Mouse (Mus musculus) kidney, postnatal 25 days (tissue): ENCODE measurements around the gene Ezr.

Experiments
- DNase-seq, 2 experiments: peaks; one replicate each; pipeline ENCODE4 v3.0.0; 2021; ENCODE audit warnings: mixed read lengths in 2 of 2

Gene Ezr

DNA sequence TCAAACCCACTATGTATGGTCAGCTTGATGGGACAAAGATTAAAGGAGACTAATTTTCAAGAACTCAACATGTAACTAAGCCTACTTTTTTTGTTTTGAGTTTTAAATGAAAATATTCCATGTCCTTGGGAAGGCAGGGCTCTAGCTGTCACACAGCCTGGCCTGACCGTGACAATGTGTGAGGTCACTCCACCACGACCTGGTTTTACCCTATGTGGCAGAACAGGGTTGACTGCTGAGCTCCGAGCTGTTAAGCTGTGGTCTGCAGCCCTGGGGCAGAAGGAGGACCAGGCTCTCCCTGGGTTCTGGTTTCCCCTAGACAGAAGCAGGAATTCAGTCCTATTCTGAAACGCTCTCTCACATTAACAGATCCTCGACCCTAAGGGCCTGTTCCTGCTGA, 14.8 kb downstream of the Ezr start:
- DNase-seq, result peak; percentile 31 to 65

DNA sequence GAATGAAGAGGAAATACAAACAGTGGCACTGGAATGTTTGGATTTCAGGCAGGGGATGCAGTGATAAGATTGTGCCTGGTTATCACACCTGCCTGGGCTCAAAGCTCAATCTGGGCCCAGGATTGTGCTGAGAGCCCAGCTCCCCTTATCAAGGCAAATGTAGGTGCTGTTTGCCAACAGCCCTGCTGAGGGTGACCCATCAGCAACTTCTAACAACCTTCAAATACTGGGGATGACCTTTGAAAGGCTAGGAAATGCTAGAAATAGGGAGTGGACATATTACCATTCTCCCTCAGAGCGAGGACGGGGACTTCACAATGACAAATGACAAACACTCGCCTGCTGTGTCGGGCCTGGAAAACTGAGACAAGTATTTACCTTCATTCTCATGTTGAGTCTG, 15.8 kb downstream of the Ezr start:
- DNase-seq, result peak in 1 of 2 experiments; percentile 3

DNA sequence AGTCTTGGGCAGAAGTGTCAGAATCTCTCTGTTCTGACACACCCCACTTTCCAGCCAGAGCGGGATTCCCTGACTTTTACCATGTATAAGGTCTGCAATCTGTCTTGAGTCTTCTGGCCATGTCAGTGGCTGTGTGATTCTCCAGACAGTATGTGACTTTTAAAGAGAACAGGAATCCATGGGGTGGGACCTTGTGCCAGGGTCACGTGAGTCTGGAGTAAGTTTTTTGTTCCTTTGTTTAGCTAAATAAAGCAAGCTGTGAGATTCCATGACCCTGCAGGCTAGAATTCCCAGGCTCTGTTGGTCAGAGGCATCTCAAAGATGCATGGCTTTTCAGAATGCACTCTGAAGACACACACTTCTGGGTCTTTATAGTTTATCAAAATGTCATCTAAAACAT, 16.7 kb downstream of the Ezr start:
- DNase-seq, result no peak

DNA sequence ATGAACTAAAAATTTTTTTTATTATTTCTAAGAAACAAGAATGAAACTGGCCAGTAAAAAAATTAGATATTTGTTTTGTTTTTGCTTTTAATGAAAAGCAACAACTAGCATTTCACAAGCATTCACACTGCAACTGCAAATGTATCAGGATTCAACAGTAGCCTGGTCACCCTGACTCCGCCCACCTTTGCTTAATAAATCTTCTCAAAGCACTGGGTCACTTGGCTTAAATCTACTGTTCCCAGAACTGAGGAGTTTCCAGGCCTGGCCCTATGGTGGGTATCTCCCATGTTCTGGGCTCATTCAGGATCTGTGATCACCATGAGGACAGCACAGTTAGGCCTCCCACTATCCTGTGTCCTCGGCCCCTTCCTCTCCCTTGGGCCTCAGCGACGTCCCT, 17.9 kb downstream of the Ezr start:
- DNase-seq, result peak in 1 of 2 experiments; percentile 70

DNA sequence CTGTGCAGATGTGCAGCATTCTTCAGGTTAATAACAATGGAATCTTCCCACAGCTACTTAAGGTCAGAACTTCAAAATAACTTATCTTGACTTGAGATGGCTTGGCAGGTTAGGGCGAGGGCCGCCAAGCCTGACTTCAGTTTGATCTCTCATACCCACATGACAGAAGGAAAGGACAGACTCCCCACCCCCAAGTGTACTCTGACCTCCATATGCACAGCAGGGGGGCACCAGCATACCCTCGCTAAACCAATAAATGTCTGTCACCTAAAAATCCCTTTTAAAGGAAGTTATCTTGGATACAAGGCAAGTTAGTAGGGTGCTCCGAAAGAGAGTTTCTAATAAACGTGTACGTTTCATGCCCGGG, 18.4 kb downstream of the Ezr start:
- DNase-seq, result peak in 1 of 2 experiments; percentile 73

DNA sequence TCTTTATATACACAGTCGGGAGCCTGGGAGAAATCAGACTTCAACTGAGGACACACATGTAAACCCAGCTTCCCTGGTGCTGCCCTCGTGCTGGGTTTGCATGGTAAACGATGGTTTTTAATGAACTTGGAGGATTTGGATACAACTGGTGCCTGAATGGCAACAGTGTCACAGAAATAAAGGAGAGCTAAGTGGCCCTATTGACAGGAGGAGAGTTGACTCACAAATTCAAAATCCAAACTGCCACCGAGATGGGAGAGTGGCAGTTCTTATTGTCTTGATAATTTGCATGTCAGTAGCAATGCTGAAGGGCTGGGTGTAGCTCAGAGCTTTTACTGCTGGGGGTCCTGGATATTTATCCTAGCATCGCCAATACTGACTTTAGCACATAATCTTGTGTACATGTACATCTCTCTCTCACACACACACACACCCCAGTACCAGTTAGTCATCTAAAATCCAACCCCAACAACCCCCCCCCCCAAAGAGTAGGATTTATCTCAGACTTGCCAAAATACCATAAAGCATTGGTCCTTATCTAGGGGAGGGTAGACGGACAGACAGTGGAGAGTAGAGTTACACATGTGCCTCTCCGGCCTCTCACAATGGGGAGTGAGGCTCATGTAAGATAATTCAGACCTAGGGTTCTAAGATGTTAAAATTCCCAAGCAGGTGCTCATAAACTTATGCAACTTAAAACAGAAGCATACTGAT, 18.9 kb downstream of the Ezr start:
- DNase-seq, result no peak

DNA sequence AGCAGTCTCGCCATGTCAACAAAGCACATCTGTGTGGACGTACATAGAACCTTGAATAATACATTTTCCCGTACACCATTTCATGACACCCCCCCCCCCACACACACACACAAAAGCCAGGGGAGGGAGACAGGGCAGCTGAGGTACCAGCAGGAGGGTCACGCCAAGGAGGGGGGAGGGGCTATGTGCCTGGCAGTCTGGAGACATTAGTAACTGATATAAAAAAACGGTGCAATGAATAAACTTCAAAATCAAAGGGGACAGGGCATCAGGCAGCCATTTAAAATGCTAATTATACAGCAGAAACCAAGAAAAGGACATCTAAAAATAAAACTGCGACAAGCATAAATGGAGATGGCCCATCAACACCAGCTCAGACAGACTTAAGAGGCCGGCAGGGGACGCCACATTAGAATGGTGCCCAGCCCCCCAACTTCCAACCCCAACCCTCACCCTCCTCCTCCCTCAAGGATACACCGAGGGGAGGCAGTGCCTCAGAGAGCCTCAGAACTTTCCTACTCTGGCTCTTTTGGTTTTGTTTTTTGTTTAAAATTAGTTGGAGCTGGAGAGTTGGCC, 22.8 kb downstream of the Ezr start:
- peak in 1 of 2 experiments; percentile 40 for DNase-seq

DNA sequence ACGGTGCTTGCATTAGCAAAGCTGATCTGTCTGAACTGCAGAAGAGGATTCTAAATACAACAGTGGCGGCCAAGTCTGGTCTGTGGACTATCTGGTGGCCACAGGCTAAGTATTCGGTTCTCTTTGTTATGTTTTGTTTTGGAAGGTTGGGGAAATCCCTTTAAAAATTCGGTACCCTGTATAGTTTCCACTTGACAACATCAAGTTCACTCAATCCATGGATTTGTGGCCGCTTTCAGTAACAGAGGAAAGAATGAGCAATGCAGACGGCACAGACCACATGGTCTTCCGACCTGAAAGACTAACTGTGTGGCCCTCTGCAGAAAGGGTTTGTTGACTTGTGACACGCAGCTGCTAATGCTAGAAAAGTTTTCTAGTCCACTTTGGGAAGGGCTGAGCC, 23.7 kb downstream of the Ezr start:
- DNase-seq, result no peak

DNA sequence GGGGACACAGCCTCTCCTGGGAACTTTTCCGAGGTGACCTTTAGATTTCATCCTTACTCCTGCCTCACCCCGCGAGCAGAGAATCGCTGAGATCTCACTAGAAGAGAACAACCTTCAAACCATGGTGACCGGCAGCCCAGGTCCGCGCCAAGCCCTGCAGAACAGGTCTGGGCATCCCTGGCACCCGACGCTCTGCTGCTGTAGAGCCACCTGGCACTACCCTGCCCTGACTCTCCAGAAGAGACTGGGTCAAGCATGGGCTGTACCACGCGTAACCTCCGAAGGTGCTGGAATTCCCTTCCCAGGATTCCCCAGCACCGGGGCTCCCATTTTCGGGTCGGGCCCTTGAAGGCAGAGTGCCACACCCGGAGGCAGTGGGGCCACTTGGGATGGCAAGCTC, 24.7 kb downstream of the Ezr start:
- peak; percentile 43 to 71 for DNase-seq

DNA sequence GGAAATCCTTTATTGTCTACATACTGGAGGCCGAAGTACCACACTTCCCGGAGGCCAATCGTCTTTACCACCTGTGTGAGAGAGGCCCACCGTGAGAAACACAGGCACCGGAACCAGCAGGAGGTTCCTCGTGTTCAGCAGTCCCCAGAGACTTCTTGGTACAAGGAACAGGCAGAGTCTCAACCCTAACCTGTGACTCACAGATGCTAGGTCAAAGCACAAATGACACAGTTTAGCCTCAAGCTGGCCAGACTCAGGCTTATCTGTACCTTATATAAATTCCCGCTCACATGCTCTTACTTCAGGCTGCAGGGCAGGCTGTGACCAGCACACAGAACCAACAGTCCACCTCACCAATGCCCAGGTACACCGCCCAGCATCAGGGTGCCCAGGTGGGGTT, 26.7 kb downstream of the Ezr start:
- DNase-seq, result peak in 1 of 2 experiments; percentile 63

DNA sequence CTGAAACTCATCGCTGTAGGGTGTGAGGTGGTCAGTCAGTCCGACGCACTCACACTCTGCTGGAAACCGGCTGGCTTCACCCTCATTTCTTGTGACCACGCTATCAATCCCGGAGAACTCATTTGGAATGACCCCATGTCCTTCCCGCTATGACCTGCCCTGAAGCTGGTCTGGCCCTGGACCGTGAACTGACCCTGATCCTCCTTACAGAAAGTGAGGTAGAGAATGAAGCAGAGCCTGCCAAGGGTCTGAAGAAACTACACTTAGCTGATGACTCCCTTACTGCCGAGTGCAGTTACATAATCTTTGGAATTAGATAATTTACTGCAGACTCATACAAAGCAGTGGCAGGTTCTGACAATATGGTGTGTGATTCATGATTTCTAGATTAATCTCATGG, 27.4 kb downstream of the Ezr start:
- peak in 1 of 2 experiments; percentile 78 for DNase-seq

DNA sequence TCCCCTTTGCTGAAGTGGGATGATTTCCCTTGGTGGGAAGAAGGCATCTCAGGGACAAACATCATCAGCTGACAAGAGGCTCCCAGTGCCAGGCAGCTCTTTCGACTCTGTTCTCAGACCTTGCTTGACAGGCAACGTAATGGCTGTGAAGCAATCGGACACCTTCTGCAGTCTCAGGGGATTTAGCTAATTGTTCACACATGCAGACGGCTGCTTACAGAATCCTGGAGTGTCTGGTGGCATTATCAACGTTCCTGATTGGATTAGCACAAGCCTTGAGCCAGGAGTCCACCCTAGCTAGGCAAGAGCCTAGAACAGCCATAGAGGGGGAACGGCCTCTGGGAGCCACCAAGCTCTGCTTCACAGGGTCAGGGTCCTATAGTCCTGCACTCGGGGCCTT, 30.2 kb downstream of the Ezr start:
- no peak for DNase-seq

DNA sequence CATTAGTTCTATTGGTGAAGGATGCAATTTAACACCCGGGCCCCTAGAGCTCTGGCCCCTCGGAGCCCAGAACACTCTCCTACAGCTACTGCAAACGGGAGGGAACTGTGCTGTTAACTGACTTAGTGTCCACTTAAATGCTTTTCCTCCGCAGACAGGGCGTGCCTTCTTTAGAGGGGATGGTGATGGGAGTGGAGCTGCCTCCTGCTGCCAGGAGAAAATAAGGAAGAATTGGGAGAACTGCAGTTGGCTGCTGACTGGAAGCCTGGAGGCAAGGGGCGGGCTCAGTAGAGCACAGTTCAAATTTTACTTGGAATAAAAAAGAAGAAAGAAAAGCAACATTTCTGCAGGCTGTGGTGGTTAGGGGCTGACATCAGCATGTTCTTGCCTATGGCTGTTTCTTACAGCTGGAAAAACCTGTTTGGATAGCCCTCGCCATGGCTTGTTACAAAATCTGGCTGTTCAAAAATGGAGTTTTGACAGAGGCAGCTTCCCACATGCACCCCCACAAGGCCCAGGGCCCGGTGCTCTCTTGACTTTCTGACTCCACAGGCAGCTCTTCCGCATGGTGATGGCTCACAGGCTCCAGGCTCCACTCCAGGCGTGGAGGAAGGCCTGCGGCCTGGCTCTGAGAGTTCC, 31.2 kb downstream of the Ezr start:
- peak in 1 of 2 experiments; percentile 68 for DNase-seq

DNA sequence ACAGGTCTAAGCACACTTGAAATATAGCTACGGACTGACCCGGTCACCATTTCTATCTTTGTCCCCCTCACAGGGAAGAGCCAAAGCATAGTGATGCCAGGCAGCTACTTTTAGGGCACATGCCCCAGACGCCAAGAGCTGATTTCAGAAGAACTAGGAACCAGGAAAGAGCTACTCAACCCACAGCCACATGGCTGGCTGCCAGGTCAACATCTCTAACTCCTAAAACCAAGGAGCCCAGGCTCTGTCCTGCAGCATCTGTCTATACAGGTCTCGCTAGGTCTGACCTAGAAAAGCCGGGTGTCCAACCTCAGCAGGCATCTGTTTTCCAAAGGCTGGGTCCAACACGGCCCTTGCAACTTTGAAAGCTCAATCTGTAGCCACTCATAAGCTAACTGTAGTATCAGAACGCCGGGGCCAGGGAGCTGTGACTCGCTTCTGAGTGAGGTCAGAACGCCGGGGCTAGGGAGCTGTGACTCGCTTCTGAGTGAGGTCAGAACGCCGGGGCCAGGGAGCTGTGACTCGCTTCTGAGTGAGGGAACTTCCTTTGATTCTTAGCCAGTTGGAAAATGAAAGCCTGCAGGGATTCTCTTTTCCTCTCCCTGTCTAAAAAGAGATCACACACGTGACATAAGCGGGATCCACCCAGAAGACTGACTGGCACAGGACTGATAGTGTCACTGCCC, 33.7 kb downstream of the Ezr start:
- DNase-seq, result peak; percentile 59 to 66

DNA sequence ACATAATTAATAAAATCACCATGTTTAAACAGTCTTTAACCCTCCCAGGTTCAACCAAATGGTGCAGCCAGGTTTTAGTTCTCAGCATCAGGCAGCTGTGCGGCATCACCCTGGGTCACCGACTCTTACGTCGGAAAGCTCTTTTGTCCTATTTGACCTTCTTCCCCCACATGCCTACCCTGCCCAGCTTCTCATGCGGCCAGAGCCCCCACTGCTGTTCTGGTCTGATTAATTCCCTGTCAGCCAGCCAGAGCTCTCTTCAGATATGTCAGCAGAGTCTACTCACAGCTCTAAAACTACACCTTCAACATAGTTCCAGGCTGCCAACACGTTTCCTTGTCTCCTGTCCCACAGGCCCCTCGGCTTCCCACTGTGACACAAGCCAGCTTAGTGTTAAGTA, 35.1 kb downstream of the Ezr start:
- peak in 1 of 2 experiments; percentile 61 for DNase-seq

DNA sequence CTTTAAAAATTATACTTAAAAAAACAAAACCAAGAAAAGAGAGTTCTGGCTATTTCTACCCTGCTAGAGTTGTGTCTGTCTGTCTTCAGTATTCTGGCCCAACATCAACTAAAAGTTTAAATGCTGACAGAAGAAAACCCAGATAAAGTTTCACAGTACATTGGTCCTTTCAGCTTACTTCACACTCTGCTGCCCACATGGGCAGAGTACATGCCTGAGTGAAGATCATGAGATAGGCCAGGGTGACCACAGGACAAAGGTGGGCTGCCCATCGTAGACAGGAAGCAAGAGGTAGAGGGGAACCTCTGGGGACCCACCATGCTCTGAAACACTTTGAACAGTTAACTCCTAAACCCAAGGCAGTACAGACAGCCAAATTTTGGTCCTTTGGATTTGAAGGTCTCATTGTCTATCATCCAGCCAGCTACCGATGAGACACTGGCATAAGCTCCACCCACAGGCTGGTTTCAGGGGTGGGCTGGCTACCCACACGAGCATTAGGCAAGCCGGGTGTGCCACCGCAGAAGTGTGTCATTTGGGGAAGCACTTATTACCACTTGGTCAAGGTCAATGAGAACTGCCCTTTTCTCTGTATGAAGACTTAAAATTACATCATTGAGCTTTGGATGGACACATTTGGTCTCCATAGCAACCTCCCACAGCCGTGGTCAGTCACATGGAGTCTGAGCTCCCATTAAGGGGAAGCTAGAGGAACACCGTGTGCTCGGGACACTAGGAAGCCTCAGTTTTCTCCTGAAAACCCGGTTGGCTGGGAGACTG, 35.9 kb downstream of the Ezr start:
- peak; percentile 64 to 80 for DNase-seq

DNA sequence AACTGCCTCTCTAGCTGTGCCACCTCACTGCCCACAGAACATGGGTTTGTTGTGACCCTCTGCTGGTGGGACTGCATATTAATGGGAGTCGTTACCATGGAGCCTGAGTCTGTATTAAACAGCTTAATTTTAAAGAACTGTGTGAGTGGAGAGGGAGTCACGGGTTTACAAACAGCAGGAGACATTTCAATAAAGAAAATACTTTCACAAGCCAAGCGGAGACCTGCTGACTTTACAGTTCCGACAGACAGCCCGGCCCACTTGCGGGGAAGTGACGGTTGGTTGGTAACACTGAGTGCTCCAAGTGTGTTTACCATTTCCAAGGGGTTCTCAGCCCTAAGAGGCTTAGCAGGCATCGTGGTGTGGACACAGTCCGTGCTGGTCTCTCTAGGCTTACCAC, 36.6 kb downstream of the Ezr start:
- peak; percentile 63 to 81 for DNase-seq

DNA sequence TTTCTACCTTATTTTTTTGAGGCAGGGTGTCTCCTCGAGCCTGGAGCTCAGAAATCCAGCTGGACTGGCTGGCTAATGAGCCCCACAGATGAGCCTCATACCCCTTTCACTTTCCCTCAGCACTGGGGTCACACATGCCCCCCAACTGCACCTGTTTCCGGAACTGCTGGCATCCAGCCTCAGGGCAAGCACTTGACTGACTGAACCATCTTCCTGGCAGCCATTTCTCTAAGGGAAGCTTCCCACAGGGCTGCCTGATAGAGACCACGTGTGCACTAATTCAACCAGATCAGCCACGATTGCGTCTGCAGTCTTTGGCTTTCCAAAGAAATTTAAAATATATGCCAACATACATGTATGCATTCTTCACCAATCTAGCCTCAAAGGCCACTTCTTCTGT, 37.1 kb downstream of the Ezr start:
- peak; percentile 2 to 36 for DNase-seq

DNA sequence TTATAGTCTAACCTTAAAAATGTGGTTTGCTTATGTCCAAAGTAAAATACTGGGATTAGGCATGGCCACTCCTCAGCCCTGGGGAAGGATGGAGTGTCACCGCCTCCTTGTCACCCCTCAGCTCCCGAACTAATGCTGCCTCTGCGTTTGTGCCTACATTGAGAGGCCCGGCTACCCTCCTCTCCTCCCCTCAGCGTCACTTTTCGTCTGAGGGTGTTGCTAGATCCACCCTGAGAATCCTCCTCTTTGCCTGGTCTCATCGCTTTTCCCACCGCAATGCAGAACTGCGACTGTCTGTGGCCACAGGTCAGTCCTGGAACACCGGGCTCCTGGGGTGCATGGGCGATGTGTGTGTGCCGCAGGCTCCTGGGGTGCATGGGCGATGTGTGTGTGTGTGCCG, 37.7 kb downstream of the Ezr start:
- peak in 1 of 2 experiments; percentile 28 for DNase-seq

DNA sequence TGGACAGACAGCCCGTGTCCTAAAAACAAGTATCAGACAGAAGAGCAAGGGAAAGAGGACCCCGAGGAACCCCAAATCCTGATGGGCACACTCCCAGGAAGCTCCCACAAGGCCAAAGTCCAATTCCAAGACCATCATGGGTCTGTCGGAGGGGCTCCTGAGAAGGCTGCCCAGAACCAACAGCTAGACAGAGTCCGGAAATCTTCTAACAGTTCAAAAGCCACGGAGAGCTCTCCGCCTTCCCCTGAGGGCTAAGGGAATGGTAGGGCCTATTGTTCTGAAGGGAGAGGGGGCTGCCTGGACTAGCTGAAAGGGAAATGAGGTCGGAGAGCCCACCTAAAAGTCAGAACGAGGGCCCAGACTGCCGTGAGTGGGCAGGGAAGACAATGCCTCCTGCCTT, 38.2 kb downstream of the Ezr start:
- DNase-seq, result peak; percentile 1 to 29

DNA sequence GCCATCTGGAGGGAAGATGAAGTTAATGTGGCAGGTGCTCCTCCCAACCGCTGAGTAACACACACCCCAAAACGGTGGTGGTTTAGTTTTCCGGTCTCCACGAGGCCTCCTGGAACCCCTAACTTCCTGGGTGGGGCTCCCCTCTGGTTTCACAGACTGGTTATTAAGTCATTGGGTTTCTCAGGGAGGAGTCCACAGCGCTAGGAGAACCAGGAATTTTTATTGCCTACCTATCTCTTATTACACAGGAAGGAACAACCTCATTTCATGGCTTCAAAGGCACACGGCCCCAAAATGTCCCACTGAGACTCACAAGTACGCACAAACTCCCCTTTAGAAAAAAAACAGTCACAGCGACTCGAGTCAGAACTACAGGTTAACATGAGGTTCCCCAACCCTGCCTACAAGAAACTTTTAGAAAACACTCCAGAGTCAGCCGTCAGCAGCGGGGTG, 38.8 kb downstream of the Ezr start:
- DNase-seq, result peak; percentile 12 to 37

DNA sequence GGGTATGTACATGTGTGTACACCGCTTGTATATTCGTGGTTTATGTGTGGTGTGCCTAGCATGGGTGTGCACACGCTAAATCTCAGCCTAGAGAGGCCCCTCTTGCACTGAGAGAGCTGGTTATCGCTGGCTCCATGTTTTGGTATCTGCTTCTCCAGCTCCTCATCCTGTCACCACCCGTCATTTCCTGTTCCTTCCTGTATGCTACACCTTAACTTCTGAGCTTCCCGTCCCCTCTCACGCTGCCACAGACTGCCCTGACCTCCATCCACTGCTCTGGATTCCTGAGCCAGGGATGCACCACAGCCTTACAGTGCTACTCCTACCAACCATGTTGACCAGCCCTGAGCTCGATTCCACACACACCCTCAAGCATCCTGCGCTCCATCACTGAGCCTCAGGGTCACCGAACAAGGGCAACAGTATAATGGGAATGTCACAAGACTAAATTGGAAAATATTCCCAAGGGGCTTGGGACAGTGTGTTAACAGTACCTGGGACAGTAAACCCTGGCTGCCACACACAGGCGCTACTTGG, 39.5 kb downstream of the Ezr start:
- DNase-seq, result no peak
